Comparison of ENCODE assay signal across 23 mouse cellular contexts in genomic region chr11:108039761-108040160, GRCm38 (mm10).
DNase-seq lines count a peak whose midpoint lies in the region; ATAC-seq and TF ChIP-seq lines count a peak whose summit lies in the region.
"Had no signal": no experiment of that assay in that cellular context is flagged by ENCODE, and none has a peak within 500 bp of the region (broad histone marks: within the 10 kb centered on the region; RNA-seq: fewer than 3 reads in every experiment).

No protein-coding gene starts in this region.

- H3K36me3 ChIP-seq in E14TG2a.4 (ENCODE audit: insufficient read depth, low read length) = no peaks in the 10 kb centered on the region
- H3K36me3 ChIP-seq in forebrain, embryonic 16.5 days (ENCODE audit: control insufficient read depth, insufficient read depth) = no peaks in the 10 kb centered on the region
- H3K36me3 ChIP-seq: embryonic facial prominence, embryonic 13.5 days; forebrain, embryonic 12.5 days; forebrain, embryonic 15.5 days; hindbrain, embryonic 12.5 days; hindbrain, embryonic 15.5 days had no signal

- H3K9ac ChIP-seq in forebrain, embryonic 16.5 days (replicated peaks; ENCODE audit: low read depth, low read length) = no peak overlapping the region
- H3K9ac ChIP-seq: embryonic facial prominence, embryonic 13.5 days; forebrain, embryonic 12.5 days; forebrain, embryonic 15.5 days; hindbrain, embryonic 12.5 days; hindbrain, embryonic 15.5 days had no signal

- WGBS in olfactory bulb, adult 2 months = 57% methylated on average over 17 of the region's 17 CpGs
- 88% methylated on average over 17 of the region's 17 CpGs for WGBS in forebrain, embryonic 16.5 days

- H3K4me1 ChIP-seq in E14TG2a.4 (replicated peaks; ENCODE audit: low read depth, low read length) = peaks cover 6% of the 10 kb centered on the region; the same call in 1 of the 2 replicates
- peaks cover 35% of the 10 kb centered on the region for H3K4me1 ChIP-seq in olfactory bulb, adult 2 months (ENCODE audit: control insufficient read depth, insufficient read depth, low read length)
- H3K4me1 ChIP-seq in forebrain, embryonic 16.5 days (replicated peaks; ENCODE audit: control insufficient read depth, insufficient read depth, low read length) = 0 out of 2 replicates have a peak, but pooled peaks cover 4% of the 10 kb centered on the region
- H3K4me1 ChIP-seq: hindbrain, embryonic 12.5 days had no signal

- DNase-seq in R1 (ENCODE audit: low read depth, low spot score) = peak; percentile 82
- peak; percentile 55 for DNase-seq in testis, postnatal 14 days (ENCODE audit: low spot score)
- DNase-seq in adrenal gland, postnatal 36 days = no peak
- DNase-seq: adrenal gland, postnatal 10 days; cerebellum, adult 11 months; cerebellum, adult 2 months; cerebellum, adult 9-11 months; cerebellum, postnatal 25 days; gastrocnemius, adult 2 months; gastrocnemius, postnatal 25 days had no signal

- no peak overlapping the region for H3K4me2 ChIP-seq in forebrain, embryonic 16.5 days (ENCODE audit: low read length)
- H3K4me2 ChIP-seq: embryonic facial prominence, embryonic 13.5 days; forebrain, embryonic 12.5 days; forebrain, embryonic 15.5 days; heart, embryonic 11.5 days; hindbrain, embryonic 12.5 days; hindbrain, embryonic 15.5 days had no signal

- no peak for TF ChIP-seq POLR2A in olfactory bulb, adult 2 months (IDR thresholded peaks at IDR 0.05; ENCODE audit: insufficient read depth, low read depth, low read length)

- H3K27ac ChIP-seq in olfactory bulb, adult 2 months (ENCODE audit: insufficient read depth, low read depth, low read length) = peak overlapping the region; percentile 80
- H3K27ac ChIP-seq in forebrain, embryonic 16.5 days (ENCODE audit: low read length) = no peak overlapping the region
- H3K27ac ChIP-seq: embryonic facial prominence, embryonic 13.5 days; forebrain, embryonic 12.5 days; forebrain, embryonic 15.5 days; gastrocnemius, adult 2 months; heart, adult 2 months; hindbrain, embryonic 12.5 days; hindbrain, embryonic 15.5 days had no signal

- H3K27me3 ChIP-seq in E14TG2a.4 (ENCODE audit: insufficient read depth, low read length) = peaks cover 3% of the 10 kb centered on the region; the same call in 1 of the 2 replicates
- no peaks in the 10 kb centered on the region for H3K27me3 ChIP-seq in forebrain, embryonic 16.5 days (replicated peaks; ENCODE audit: control insufficient read depth, insufficient read depth, low read length)
- H3K27me3 ChIP-seq: embryonic facial prominence, embryonic 13.5 days; forebrain, embryonic 15.5 days; hindbrain, embryonic 15.5 days had no signal

- ATAC-seq in megakaryocyte progenitor cell, adult 5-6 weeks (replicated peaks; ENCODE audit: poor library complexity) = no peak
- ATAC-seq in forebrain, embryonic 16.5 days = no peak
- ATAC-seq: forebrain, embryonic 15.5 days; intestine, postnatal 0 days had no signal

- peak overlapping the region; percentile 26; the same call in 1 of the 2 replicates for H3K4me3 ChIP-seq in E14TG2a.4 (replicated peaks; ENCODE audit: low read length)
- H3K4me3 ChIP-seq in olfactory bulb, adult 2 months (ENCODE audit: insufficient read depth, low read depth, low read length) = no peak overlapping the region
- H3K4me3 ChIP-seq in forebrain, embryonic 16.5 days (replicated peaks; ENCODE audit: low read length) = no peak overlapping the region
- H3K4me3 ChIP-seq: embryonic facial prominence, embryonic 13.5 days; erythroblast, embryonic 14.5 days; forebrain, embryonic 12.5 days; forebrain, embryonic 15.5 days; gastrocnemius, adult 2 months; heart, adult 2 months; hindbrain, embryonic 12.5 days; hindbrain, embryonic 15.5 days had no signal

- 0 out of 2 replicates have a peak, but pooled peaks cover 5% of the 10 kb centered on the region for H3K9me3 ChIP-seq in E14TG2a.4 (ENCODE audit: low read length)
- H3K9me3 ChIP-seq in forebrain, embryonic 16.5 days (ENCODE audit: control insufficient read depth, low read length) = no peaks in the 10 kb centered on the region
- H3K9me3 ChIP-seq: embryonic facial prominence, embryonic 13.5 days; forebrain, embryonic 12.5 days; forebrain, embryonic 15.5 days; hindbrain, embryonic 12.5 days; hindbrain, embryonic 15.5 days had no signal

- no peak for TF ChIP-seq CTCF in E14TG2a.4 (conservative IDR thresholded peaks at IDR 0.05; ENCODE audit: low read length)
- no peak for TF ChIP-seq CTCF in olfactory bulb, adult 2 months (IDR thresholded peaks at IDR 0.05; ENCODE audit: insufficient read depth, low read depth, low read length)

Comparison
In these comparisons a context has a peak if more than half of its experiments do, and no peak if none do; other contexts are left out.
1. DNase-seq: peak in R1 (single experiment) and testis, postnatal 14 days (single experiment); none in adrenal gland, postnatal 36 days (0 of 2).